Mouse (Mus musculus) E14TG2a.4 (cell line): ENCODE measurements at regions not wholly inside any gene's neighbourhood (a gene's known extent, or its start where the extent isn't known, plus 50 kb on each side); places are given as distances from the start of the nearest gene placed in this dataset.
"Not testable (repeated sequence)": the region's sequence is repeated elsewhere in the genome, so short reads cannot be mapped to it uniquely, and the experiment has no call there.

ENCODE experiments used
- CTCF ChIP-seq: conservative IDR thresholded peaks from 2 replicates; pipeline ENCODE4 v1.5.1; 2014; ENCODE audit warnings: low read length
- NANOG ChIP-seq: IDR thresholded peaks from 2 replicates; pipeline ENCODE4 v1.6.1; 2014; ENCODE audit warnings: borderline replicate concordance, low read length, mixed read lengths
- POU5F1 ChIP-seq: IDR thresholded peaks from 2 replicates; pipeline ENCODE4 v1.6.1; 2014; ENCODE audit warnings: low read length, borderline replicate concordance

DNA sequence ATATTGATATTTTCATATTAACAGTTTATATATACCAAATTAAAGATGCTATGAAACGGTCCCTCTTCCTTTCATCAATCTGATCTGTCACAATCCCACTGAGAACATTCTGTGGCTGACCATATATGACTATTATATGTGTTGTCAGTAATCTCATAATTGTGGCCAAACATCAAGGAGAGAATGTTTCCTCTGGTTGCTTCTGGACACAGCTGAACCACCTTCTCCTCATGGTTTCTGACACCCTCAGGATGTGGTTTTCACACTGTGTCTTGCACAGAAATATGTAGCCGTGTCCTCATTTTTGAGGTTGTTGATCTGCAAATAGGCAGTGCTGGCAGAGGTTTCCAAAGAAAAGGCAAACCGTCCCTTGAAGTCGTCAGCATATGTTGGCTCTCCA, 565.0 kb downstream of the Adam6a start:
- not testable (repeated sequence) for TF ChIP-seq CTCF, POU5F1, NANOG
